Mouse (Mus musculus) small intestine, adult 2 months (tissue): ENCODE results near the gene Sik3.

ENCODE experiments used
- CTCF ChIP-seq: fragments of 200-500 bp; IDR thresholded peaks from 2 replicates; pipeline ENCODE4 v1.5.1; 2012; ENCODE audit warnings: low read depth, mild to moderate bottlenecking, control low read depth, inconsistent platforms, low read length, moderate library complexity, mixed read lengths; ENCODE audit not compliant: insufficient replicate concordance, insufficient read length; ENCODE audit errors: extremely low read depth
- POLR2A ChIP-seq: fragments of 200-500 bp; IDR thresholded peaks from 2 replicates; pipeline ENCODE4 v1.6.1; 2012; ENCODE audit warnings: low read depth, mild to moderate bottlenecking, control low read depth, inconsistent platforms, low read length, moderate library complexity

GRCm38 (mm10) chr9:46011094-46011970 is 1.3 kb upstream of the Sik3 start:
- TF ChIP-seq CTCF (no peak), POLR2A (no peak)
